19 mouse cellular contexts compared by ENCODE assay signal in the genomic region with DNA sequence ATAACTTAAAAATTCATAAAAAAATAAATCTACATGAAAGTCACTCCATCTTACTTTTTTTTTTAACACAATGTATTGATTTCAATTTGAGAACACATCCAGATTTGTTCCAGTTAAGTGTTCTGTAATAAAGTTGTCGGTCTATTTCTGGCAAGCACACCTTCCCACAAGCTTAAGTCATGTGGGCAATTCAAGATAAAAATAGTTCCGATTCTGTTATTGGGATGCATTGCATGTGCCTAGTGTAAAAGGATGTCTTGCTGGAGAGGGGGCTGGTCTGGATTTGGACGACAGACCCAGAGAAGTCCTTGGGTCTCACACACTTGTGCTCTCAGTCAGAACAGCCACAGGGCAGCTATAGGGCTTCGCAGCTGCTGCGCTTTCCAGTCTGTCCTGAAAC. TPM values are rescaled to one million over a fixed set of nuclear protein-coding genes. Genes with fewer than 3 reads are reported as not detected.
DNase-seq lines count a peak whose midpoint lies in the region; ATAC-seq and TF ChIP-seq lines count a peak whose summit lies in the region.
"Had no signal": no experiment of that assay in that cellular context is flagged by ENCODE, and none has a peak within 500 bp of the region (broad histone marks: within the 10 kb centered on the region; RNA-seq: fewer than 3 reads in every experiment).

No protein-coding gene starts in this region.

- TF ChIP-seq CTCF in heart, adult 2 months (IDR thresholded peaks at IDR 0.05) = no peak

- H3K9ac ChIP-seq in heart, adult 2 months (ENCODE audit: low read depth, low read length) = no peak overlapping the region
- H3K9ac ChIP-seq in heart, embryonic 12.5 days = no peak overlapping the region
- H3K9ac ChIP-seq: embryonic facial prominence, embryonic 13.5 days; forebrain, embryonic 13.5 days; hindbrain, embryonic 13.5 days; intestine, embryonic 15.5 days had no signal

- H3K27ac ChIP-seq in heart, adult 2 months = no peak overlapping the region; the same call in 1 of the 2 replicates
- H3K27ac ChIP-seq in heart, embryonic 12.5 days (ENCODE audit: poor library complexity, severe bottlenecking) = peak overlapping the region; percentile 70
- H3K27ac ChIP-seq: embryonic facial prominence, embryonic 13.5 days; forebrain, embryonic 13.5 days; hindbrain, embryonic 13.5 days; intestine, embryonic 15.5 days had no signal

- peak; percentile 9 to 13 for DNase-seq in heart, adult 18-20 months
- DNase-seq in heart, adult 2 months = no peak
- no peak for DNase-seq in heart, postnatal 10 days
- DNase-seq in brain, adult 2 months (ENCODE audit: low read depth, low spot score) = peak; percentile 39
- DNase-seq in yolk sac, embryonic 10.5 days (ENCODE audit: low spot score) = no peak
- DNase-seq: adrenal gland, postnatal 14 days; cerebellum, adult 18-20 months; cerebellum, adult 9-11 months; cerebellum, postnatal 36 days; gastrocnemius, postnatal 10 days; kidney, adult 18-20 months had no signal

- WGBS in heart, adult 2 months = 54% methylated on average over 5 of the region's 5 CpGs
- WGBS in heart, embryonic 12.5 days = 52% methylated on average over 5 of the region's 5 CpGs

- no peak overlapping the region for H3ac ChIP-seq in myocyte (ENCODE audit: control insufficient read depth, insufficient read length)

- H3K4me2 ChIP-seq in heart, embryonic 12.5 days = 0 out of 2 replicates have a peak overlapping the region, but pooled peaks have one; percentile 26
- H3K4me2 ChIP-seq in myocyte (ENCODE audit: low read depth) = no peak overlapping the region
- H3K4me2 ChIP-seq: embryonic facial prominence, embryonic 13.5 days; forebrain, embryonic 13.5 days; hindbrain, embryonic 13.5 days; intestine, embryonic 15.5 days had no signal

- no peaks in the 10 kb centered on the region for H3K27me3 ChIP-seq in heart, adult 2 months (ENCODE audit: control insufficient read depth, insufficient read depth, low read length)
- H3K27me3 ChIP-seq in heart, embryonic 12.5 days (replicated peaks) = no peaks in the 10 kb centered on the region
- H3K27me3 ChIP-seq in myocyte (ENCODE audit: control insufficient read depth, insufficient read depth, insufficient read length) = no peaks in the 10 kb centered on the region
- H3K27me3 ChIP-seq: embryonic facial prominence, embryonic 13.5 days; forebrain, embryonic 13.5 days; hindbrain, embryonic 13.5 days; intestine, embryonic 15.5 days had no signal

- no peak for TF ChIP-seq EP300 in heart, adult 2 months (IDR thresholded peaks at IDR 0.05; ENCODE audit: insufficient read depth, low read depth, low read length)

- H3K4me1 ChIP-seq in heart, adult 2 months (ENCODE audit: control insufficient read depth, insufficient read depth, low read length) = no peaks in the 10 kb centered on the region
- peaks cover 10% of the 10 kb centered on the region for H3K4me1 ChIP-seq in heart, embryonic 12.5 days (replicated peaks)
- H3K4me1 ChIP-seq: embryonic facial prominence, embryonic 13.5 days; forebrain, embryonic 13.5 days; hindbrain, embryonic 13.5 days; intestine, embryonic 15.5 days had no signal

- no peaks in the 10 kb centered on the region for H3K36me3 ChIP-seq in heart, adult 2 months (ENCODE audit: control insufficient read depth, insufficient read depth, low read length)
- H3K36me3 ChIP-seq in heart, embryonic 12.5 days = no peaks in the 10 kb centered on the region
- no peaks in the 10 kb centered on the region for H3K36me3 ChIP-seq in myocyte (ENCODE audit: control insufficient read depth, insufficient read depth)
- H3K36me3 ChIP-seq: embryonic facial prominence, embryonic 13.5 days; hindbrain, embryonic 13.5 days; intestine, embryonic 15.5 days had no signal

- no peaks in the 10 kb centered on the region for H3K9me3 ChIP-seq in heart, embryonic 12.5 days (replicated peaks)
- H3K9me3 ChIP-seq: embryonic facial prominence, embryonic 13.5 days; hindbrain, embryonic 13.5 days; intestine, embryonic 15.5 days had no signal

- H3K4me3 ChIP-seq in heart, adult 2 months = no peak overlapping the region
- no peak overlapping the region for H3K4me3 ChIP-seq in heart, embryonic 12.5 days
- H3K4me3 ChIP-seq in myocyte = no peak overlapping the region
- H3K4me3 ChIP-seq: embryonic facial prominence, embryonic 13.5 days; forebrain, embryonic 13.5 days; hindbrain, embryonic 13.5 days; intestine, embryonic 15.5 days had no signal

- intact Hi-C loops in heart, adult 2 months (cut with DNase I) = no loop called here
- intact Hi-C loops in heart, postnatal 10 days (cut with DNase I) = no loop called here

- no peaks in the 10 kb centered on the region for H3K79me2 ChIP-seq in heart, adult 2 months (replicated peaks; ENCODE audit: control insufficient read depth, insufficient read depth, low read length)
- H3K79me2 ChIP-seq in myocyte (ENCODE audit: control insufficient read depth, insufficient read depth) = no peaks in the 10 kb centered on the region

- no peak for ATAC-seq in heart, embryonic 12.5 days (ENCODE audit: insufficient number of reproducible peaks, low FRiP score)
- ATAC-seq: activated CD4-positive, CD25-positive, alpha-beta regulatory T cell, adult 4 months; forebrain, embryonic 13.5 days; intestine, embryonic 15.5 days; Patski had no signal

- TF ChIP-seq POLR2A in heart, adult 2 months (IDR thresholded peaks at IDR 0.05; ENCODE audit: insufficient read depth, low read depth, low read length) = no peak
- TF ChIP-seq POLR2A in myocyte (IDR thresholded peaks at IDR 0.05; ENCODE audit: insufficient read length, low read depth) = no peak

TF ChIP-seq in myocyte, 11 proteins besides CTCF, POLR2A, EP300 and RAD21:
- TF ChIP-seq MYOG (IDR thresholded peaks at IDR 0.05; ENCODE audit: control insufficient read depth in 1 of 3, insufficient read depth in 1 of 3, insufficient read length in 2 of 3, low read depth in 2 of 3) (no peak), USF1 (IDR thresholded peaks at IDR 0.05; ENCODE audit: low read depth) (peak; percentile 23)

RNA-seq across cellular contexts. Expression of gene Kif20b, which starts 15.4 kb away (rescaled TPM):
- 1 to 10 TPM in 1 of 2 experiments, under 1 TPM in 1; 0.82 to 1.5 TPM for total RNA-seq in heart, adult 18-20 months (2021)
- total RNA-seq in heart, adult 2 months (2021) = under 1 TPM; 0.63 to 0.91 TPM
- 0.06 and 0.76 TPM in 2 replicates for polyA plus RNA-seq in heart, adult 2 months (2012; rRNA removed)
- polyA plus RNA-seq in heart, embryonic 12.5 days (2016; fragmentation: Nextera tagmentation; extraction: Ambion mirVana) = 40.5 and 43.4 TPM in 2 replicates
- 1 to 10 TPM; 8.2 to 9.9 TPM for total RNA-seq in heart, postnatal 10 days (2021)
- polyA plus RNA-seq in myocyte (2012; fragmentation: generic; extraction: Trizol) = 1.9 TPM

RNA-seq across cellular contexts. Expression of gene Pank1, which starts 27.5 kb away (rescaled TPM):
- total RNA-seq in heart, adult 18-20 months (2021) = 10 to 100 TPM; 41.2 to 47.1 TPM
- 10 to 100 TPM; 38.1 to 48.3 TPM for total RNA-seq in heart, adult 2 months (2021)
- 6.5 and 10.0 TPM in 2 replicates for polyA plus RNA-seq in heart, adult 2 months (2012; rRNA removed)
- polyA plus RNA-seq in heart, embryonic 12.5 days (2016; fragmentation: Nextera tagmentation; extraction: Ambion mirVana) = 13.9 and 14.0 TPM in 2 replicates
- 10 to 100 TPM; 30.3 to 41.0 TPM for total RNA-seq in heart, postnatal 10 days (2021)
- polyA plus RNA-seq in myocyte (2012; fragmentation: generic; extraction: Trizol) = 3.5 TPM

Comparison
In these comparisons a context has a peak if more than half of its experiments do, and no peak if none do; other contexts are left out.
1. DNase-seq: peak in heart, adult 18-20 months (2 of 2) and brain, adult 2 months (single experiment); none in heart, adult 2 months (0 of 2), heart, postnatal 10 days (0 of 2) and yolk sac, embryonic 10.5 days (single experiment).